Mouse (Mus musculus) heart, embryonic 11.5 days (tissue): ENCODE data around the gene Akip1. TPM values are rescaled to one million over a fixed set of nuclear protein-coding genes. Genes with fewer than 3 reads are reported as not detected.

ENCODE experiments used
- ATAC-seq: fragments of 200-750 bp; cut with Nextera tagmentation; replicated peaks from 2 replicates; pipeline ENCODE4 v1.8.0; 2017; ENCODE audit warnings: moderate library complexity; ENCODE audit not compliant: insufficient number of reproducible peaks, low FRiP score, low TSS enrichment
- H3K27ac ChIP-seq: fragments of 300-500 bp; sonication (generic); 2 replicates; pipeline ENCODE4 v1.5.1; 2014; ENCODE audit warnings: mild to moderate bottlenecking, low read depth, low read length
- H3K27me3 ChIP-seq: fragments of 300-500 bp; sonication (generic); 2 replicates; pipeline ENCODE4 v1.6.1; 2014; ENCODE audit warnings: mild to moderate bottlenecking, low read length, mixed read lengths; ENCODE audit not compliant: control insufficient read depth, insufficient read depth
- H3K36me3 ChIP-seq: fragments of 300-500 bp; sonication (generic); 2 replicates; pipeline ENCODE4 v1.6.1; 2014; ENCODE audit warnings: mild to moderate bottlenecking, low read length, moderate library complexity, mixed read lengths; ENCODE audit not compliant: control insufficient read depth, insufficient read depth
- H3K4me1 ChIP-seq: fragments of 300-500 bp; sonication (generic); 2 replicates; pipeline ENCODE4 v1.6.1; 2014; ENCODE audit warnings: low read length; ENCODE audit not compliant: control insufficient read depth, insufficient read depth
- H3K4me2 ChIP-seq: fragments of 300-500 bp; sonication (generic); 2 replicates; pipeline ENCODE4 v1.6.1; 2014; ENCODE audit warnings: mild to moderate bottlenecking, moderate library complexity
- H3K4me3 ChIP-seq: fragments of 300-500 bp; sonication (generic); 2 replicates; pipeline ENCODE4 v1.5.1; 2014; ENCODE audit warnings: low read depth, low read length
- H3K9ac ChIP-seq: fragments of 300-500 bp; sonication (generic); 2 replicates; pipeline ENCODE4 v1.6.1; 2014; ENCODE audit warnings: mild to moderate bottlenecking, low read depth, low read length, moderate library complexity
- H3K9me3 ChIP-seq: fragments of 300-500 bp; sonication (generic); replicated peaks from 2 replicates; pipeline ENCODE4 v1.6.1; 2016; ENCODE audit warnings: low read length; ENCODE audit not compliant: control insufficient read depth
- WGBS: fragments of 180-500 bp; shearing (Covaris S2); extraction: QIAGEN DNeasy Blood & Tissue Kit; methylation state at CpG from one replicate; pipeline ENCODE4 v1.1.7; 2014; ENCODE audit not compliant: insufficient replicate concordance; 5-methylcytosine and 5-hydroxymethylcytosine counted together
- polyA plus RNA-seq: library from polyadenylated mRNA; unstranded; fragments of >200 nt; fragmentation: Nextera tagmentation; extraction: Ambion mirVana; gene quantifications from 2 replicates; pipeline ENCODE4 v1.2.1, GENCODE M21; 2014

The Akip1 gene
- polyA plus RNA-seq, 1 experiment from 2014 or later, result 28.2 TPM

- H3K27me3 ChIP-seq, result no peaks in the 10 kb centered on the region
- H3K36me3 ChIP-seq, result no peaks in the 10 kb centered on the region; the same call in 1 of the 2 replicates
- H3K9ac ChIP-seq, result no peak overlapping the region
- no peak overlapping the region for H3K4me2 ChIP-seq
- 77% methylated on average over 2 of the region's 2 CpGs for WGBS
- peaks cover 11% of the 10 kb centered on the region for H3K4me1 ChIP-seq
- ATAC-seq, result no peak
- no peaks in the 10 kb centered on the region for H3K9me3 ChIP-seq
- H3K4me3 ChIP-seq, result no peak overlapping the region
- H3K27ac ChIP-seq, result no peak overlapping the region
Observed at GRCm38 (mm10) chr7:109713434-109713982, 10.0 kb downstream of the Akip1 start.

- 0 out of 2 replicates have a peak, but pooled peaks cover 2% of the 10 kb centered on the region for H3K9me3 ChIP-seq
- no peaks in the 10 kb centered on the region for H3K36me3 ChIP-seq
Observed at GRCm38 (mm10) chr7:109719286-109719685, 15.8 kb downstream of the Akip1 start.

GRCm38 (mm10) chr7:109722618-109723017, 19.1 kb downstream of the Akip1 start:
- Histone ChIP-seq H3K9me3 (0 out of 2 replicates have a peak, but pooled peaks cover 2% of the 10 kb centered on the region), H3K4me2 (no peak overlapping the region), H3K36me3 (no peaks in the 10 kb centered on the region), H3K4me3 (no peak overlapping the region), H3K27ac (no peak overlapping the region), H3K27me3 (no peaks in the 10 kb centered on the region), H3K4me1 (no peaks in the 10 kb centered on the region), H3K9ac (no peak overlapping the region)
- 91% methylated on average over 2 of the region's 2 CpGs for WGBS
- no peak for ATAC-seq

More at GRCm38 (mm10) chr7:109719286-109719685, 15.8 kb downstream of the Akip1 start:
- no peak overlapping the region for H3K4me3 ChIP-seq
- no peak overlapping the region for H3K27ac ChIP-seq
- H3K4me1 ChIP-seq, result no peaks in the 10 kb centered on the region
- no peak overlapping the region for H3K9ac ChIP-seq
- no peak overlapping the region for H3K4me2 ChIP-seq
- no peaks in the 10 kb centered on the region for H3K27me3 ChIP-seq
- ATAC-seq, result no peak
- 59% methylated on average over 9 of the region's 9 CpGs for WGBS

- no peaks in the 10 kb centered on the region for H3K27me3 ChIP-seq
- no peak overlapping the region for H3K27ac ChIP-seq
- H3K9ac ChIP-seq, result no peak overlapping the region
- H3K36me3 ChIP-seq, result no peaks in the 10 kb centered on the region
- H3K9me3 ChIP-seq, result 0 out of 2 replicates have a peak, but pooled peaks cover 2% of the 10 kb centered on the region
- no peak overlapping the region for H3K4me2 ChIP-seq
- ATAC-seq, result no peak
- no peak overlapping the region for H3K4me3 ChIP-seq
- WGBS, result 92% methylated on average over 8 of the region's 8 CpGs
- no peaks in the 10 kb centered on the region for H3K4me1 ChIP-seq
Observed at GRCm38 (mm10) chr7:109723114-109723513, 19.6 kb downstream of the Akip1 start.

GRCm38 (mm10) chr7:109723697-109724096, 20.2 kb downstream of the Akip1 start, which contains the start of gene BC051019:
TSS of gene BC051019 (minus strand) at chr7:109723850.
- Histone ChIP-seq H3K27me3 (no peaks in the 10 kb centered on the region), H3K9ac (no peak within 1 kb of the TSS), H3K4me3 (no peak within 1 kb of the TSS), H3K36me3 (no peaks in the 10 kb centered on the region), H3K27ac (no peak within 1 kb of the TSS), H3K4me1 (no peaks in the 10 kb centered on the region), H3K9me3 (0 out of 2 replicates have a peak, but pooled peaks cover 2% of the 10 kb centered on the region), H3K4me2 (no peak within 1 kb of the TSS)
- WGBS, result 84% methylated on average over 5 of the region's 5 CpGs
- no peak for ATAC-seq

- Histone ChIP-seq H3K4me3 (no peak within 1 kb of the TSS), H3K9me3 (no peaks in the 10 kb centered on the region), H3K4me2 (no peak within 1 kb of the TSS), H3K9ac (no peak within 1 kb of the TSS), H3K27ac (no peak within 1 kb of the TSS), H3K4me1 (no peaks in the 10 kb centered on the region), H3K36me3 (no peaks in the 10 kb centered on the region), H3K27me3 (no peaks in the 10 kb centered on the region)
- 88% methylated on average over 5 of the region's 5 CpGs for WGBS
- no peak for ATAC-seq
Observed at GRCm38 (mm10) chr7:109731626-109732025, 28.1 kb downstream of the Akip1 start, which contains the start of gene Ascl3. TSS of gene Ascl3 (minus strand) at chr7:109731726.

- H3K4me3 ChIP-seq, result no peak overlapping the region
- H3K4me2 ChIP-seq, result no peak overlapping the region
- no peak overlapping the region for H3K9ac ChIP-seq
- WGBS, result 81% methylated on average over 4 of the region's 4 CpGs
- H3K27me3 ChIP-seq, result no peaks in the 10 kb centered on the region
- H3K4me1 ChIP-seq, result no peaks in the 10 kb centered on the region
- no peaks in the 10 kb centered on the region for H3K36me3 ChIP-seq
- ATAC-seq, result no peak
- no peaks in the 10 kb centered on the region for H3K9me3 ChIP-seq
- no peak overlapping the region for H3K27ac ChIP-seq
Observed at GRCm38 (mm10) chr7:109734806-109735205, 31.3 kb downstream of the Akip1 start.

GRCm38 (mm10) chr7:109739822-109740370, 36.4 kb downstream of the Akip1 start:
- no peak overlapping the region for H3K9ac ChIP-seq
- ATAC-seq, result no peak
- no peaks in the 10 kb centered on the region for H3K4me1 ChIP-seq
- H3K9me3 ChIP-seq, result no peaks in the 10 kb centered on the region
- H3K4me2 ChIP-seq, result no peak overlapping the region
- H3K36me3 ChIP-seq, result peaks cover 3% of the 10 kb centered on the region
- H3K4me3 ChIP-seq, result no peak overlapping the region
- no peak overlapping the region for H3K27ac ChIP-seq
- 72% methylated on average over 5 of the region's 5 CpGs for WGBS
- H3K27me3 ChIP-seq, result no peaks in the 10 kb centered on the region

GRCm38 (mm10) chr7:109741060-109741459, 37.6 kb downstream of the Akip1 start:
- peaks cover 7% of the 10 kb centered on the region for H3K36me3 ChIP-seq
- no peak for ATAC-seq
- WGBS, result 91% methylated on average over 1 of the region's 1 CpGs
- no peaks in the 10 kb centered on the region for H3K9me3 ChIP-seq
- H3K4me3 ChIP-seq, result no peak overlapping the region
- H3K9ac ChIP-seq, result no peak overlapping the region
- no peaks in the 10 kb centered on the region for H3K27me3 ChIP-seq
- H3K4me1 ChIP-seq, result no peaks in the 10 kb centered on the region
- H3K4me2 ChIP-seq, result no peak overlapping the region
- no peak overlapping the region for H3K27ac ChIP-seq
